Mouse (Mus musculus) hindbrain, embryonic 15.5 days (tissue): ENCODE data around the gene Rtn4. TPM values are rescaled to one million over a fixed set of nuclear protein-coding genes. Genes with fewer than 3 reads are reported as not detected.

Experiments used
- ATAC-seq: fragments of 200-750 bp; cut with Nextera tagmentation; 2 replicates; pipeline ENCODE4 v1.8.0; 2017; ENCODE audit warnings: low read depth, moderate number of reproducible peaks, moderate TSS enrichment; ENCODE audit not compliant: low FRiP score
- H3K27ac ChIP-seq: fragments of 300-500 bp; sonication (generic); replicated peaks from 2 replicates; pipeline ENCODE4 v1.5.1; 2015; ENCODE audit warnings: mild to moderate bottlenecking, inconsistent platforms
- H3K27me3 ChIP-seq: fragments of 300-500 bp; sonication (generic); 2 replicates; pipeline ENCODE4 v1.6.1; 2015; ENCODE audit warnings: control low read depth, inconsistent platforms
- H3K36me3 ChIP-seq: fragments of 300-500 bp; sonication (generic); 2 replicates; pipeline ENCODE4 v1.6.1; 2015; ENCODE audit warnings: control low read depth, inconsistent platforms
- H3K4me1 ChIP-seq: fragments of 300-500 bp; sonication (generic); replicated peaks from 2 replicates; pipeline ENCODE4 v1.6.1; 2015; ENCODE audit warnings: control low read depth, inconsistent platforms
- H3K4me2 ChIP-seq: fragments of 300-500 bp; sonication (generic); 2 replicates; pipeline ENCODE4 v1.6.1; 2015; ENCODE audit warnings: moderate library complexity, mild to moderate bottlenecking, inconsistent platforms
- H3K4me3 ChIP-seq: fragments of 300-500 bp; sonication (generic); 2 replicates; pipeline ENCODE4 v1.5.1; 2015; ENCODE audit warnings: mild to moderate bottlenecking, inconsistent platforms
- H3K9ac ChIP-seq: fragments of 300-500 bp; sonication (generic); 2 replicates; pipeline ENCODE4 v1.6.1; 2015; ENCODE audit warnings: inconsistent platforms
- H3K9me3 ChIP-seq: fragments of 300-500 bp; sonication (generic); 2 replicates; pipeline ENCODE4 v1.6.1; 2016; ENCODE audit warnings: control low read depth, inconsistent platforms
- WGBS: fragments of 180-500 bp; shearing (Covaris S2); methylation state at CpG from one replicate; pipeline ENCODE4 v1.1.7; 2015; 5-methylcytosine and 5-hydroxymethylcytosine counted together
- polyA plus RNA-seq: library from polyadenylated mRNA; unstranded; fragments of >200 nt; fragmentation: Nextera tagmentation; extraction: Ambion mirVana; gene quantifications from 2 replicates; pipeline ENCODE4 v1.2.1, GENCODE M21; 2015

The Rtn4 gene
- polyA plus RNA-seq, 1 experiment from 2014 or later = 136 TPM

GRCm38 (mm10) chr11:29790796-29791195 is 98.0 kb downstream of the Rtn4 start:
- Histone ChIP-seq H3K4me2 (no peak overlapping the region), H3K4me1 (peaks cover 15% of the 10 kb centered on the region), H3K27ac (no peak overlapping the region), H3K9me3 (no peaks in the 10 kb centered on the region), H3K36me3 (peaks cover 26% of the 10 kb centered on the region), H3K9ac (no peak overlapping the region), H3K27me3 (no peaks in the 10 kb centered on the region), H3K4me3 (no peak overlapping the region)
- 90% methylated on average over 2 of the region's 2 CpGs for WGBS
- ATAC-seq = no peak

Other genes with a start within 250 kb of the Rtn4 start
- gene Prorsd1, start 177.9 kb upstream of the Rtn4 start, polyA plus RNA-seq = 9.8 and 11.8 TPM in 2 replicates
- gene Mtif2, start 166.5 kb upstream of the Rtn4 start, polyA plus RNA-seq = 41.8 and 44.8 TPM in 2 replicates
- gene Clhc1, start 145.0 kb upstream of the Rtn4 start, polyA plus RNA-seq = 0.08 and 0.29 TPM in 2 replicates
- gene Rps27a, start 144.8 kb upstream of the Rtn4 start, polyA plus RNA-seq = 526 and 577 TPM in 2 replicates
- gene 4931440F15Rik, start 132.7 kb downstream of the Rtn4 start, polyA plus RNA-seq = 0.60 and 0.77 TPM in 2 replicates